Mouse (Mus musculus): Measurements from ENCODE around the gene Pipox.

DNA sequence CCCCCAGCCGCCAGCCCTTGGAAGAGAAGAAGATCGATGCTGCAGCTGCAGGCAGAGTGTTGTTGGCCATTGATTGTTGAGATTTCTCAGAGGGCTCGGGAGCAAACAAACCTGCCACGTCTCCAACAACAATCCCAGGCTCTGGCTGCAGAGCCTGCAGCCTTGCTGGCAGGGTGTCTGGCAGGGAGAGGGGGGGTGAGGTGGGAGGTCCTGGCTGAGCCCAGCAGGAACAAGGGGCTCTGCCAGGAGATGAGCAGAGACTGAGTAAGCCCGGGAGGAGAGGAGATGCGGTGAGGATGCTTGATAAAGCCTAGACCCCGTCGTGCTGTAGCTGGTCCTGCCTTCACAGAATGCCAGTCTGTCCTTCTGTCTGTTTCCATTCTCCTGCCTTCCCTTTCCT, 43.0 kb upstream of the Pipox start:
- TF ChIP-seq POLR2A (IDR thresholded peaks at IDR 0.05; ENCODE audit: borderline replicate concordance, extremely low read depth, insufficient read depth, insufficient read length, poor library complexity, severe bottlenecking) (no peak), CTCF (IDR thresholded peaks at IDR 0.05; ENCODE audit: borderline replicate concordance, extremely low read depth, insufficient read depth, insufficient read length) (no peak)

Measured in brain, embryonic 14.5 days (tissue).